Mouse (Mus musculus) central nervous system, embryonic 11.5 days (tissue): ENCODE data around the gene Ncbp3. TPM values are rescaled to one million over a fixed set of nuclear protein-coding genes. Genes with fewer than 3 reads are reported as not detected.

Experiments used
- polyA plus RNA-seq: library from polyadenylated mRNA; depleted of rRNA; stranded (reverse); fragments of >200 nt; gene quantifications from 2 replicates; pipeline ENCODE4 v1.2.3, GENCODE M21; 2012; rRNA removed

Gene Ncbp3
- polyA plus RNA-seq = 9.6 and 11.2 TPM in 2 replicates

DNA sequence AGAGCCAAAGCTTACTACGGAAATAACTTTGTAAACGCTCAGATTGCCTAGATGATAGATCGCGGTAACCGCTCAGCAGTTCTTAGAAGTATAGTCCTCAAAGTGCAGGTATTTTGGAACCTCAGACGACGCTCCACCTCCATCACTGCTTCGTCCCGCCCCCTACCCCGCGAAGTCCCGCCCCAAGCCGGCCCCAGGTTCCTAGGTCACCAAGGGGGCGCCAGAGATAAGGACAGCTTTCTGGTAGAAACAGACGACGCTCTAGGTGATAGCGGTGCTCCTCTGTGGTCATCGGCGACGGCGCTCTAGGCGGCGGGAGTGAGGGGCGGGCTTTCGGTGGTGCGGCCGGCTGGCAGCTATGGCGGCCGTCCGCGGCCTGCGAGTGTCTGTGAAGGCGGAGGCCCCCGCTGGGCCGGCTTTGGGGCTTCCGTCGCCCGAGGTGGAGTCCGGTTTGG lies at the start of gene Ncbp3:
Gene Ncbp3 (plus strand): TSS at position 242 of the 455 bp plus-strand sequence.

DNA sequence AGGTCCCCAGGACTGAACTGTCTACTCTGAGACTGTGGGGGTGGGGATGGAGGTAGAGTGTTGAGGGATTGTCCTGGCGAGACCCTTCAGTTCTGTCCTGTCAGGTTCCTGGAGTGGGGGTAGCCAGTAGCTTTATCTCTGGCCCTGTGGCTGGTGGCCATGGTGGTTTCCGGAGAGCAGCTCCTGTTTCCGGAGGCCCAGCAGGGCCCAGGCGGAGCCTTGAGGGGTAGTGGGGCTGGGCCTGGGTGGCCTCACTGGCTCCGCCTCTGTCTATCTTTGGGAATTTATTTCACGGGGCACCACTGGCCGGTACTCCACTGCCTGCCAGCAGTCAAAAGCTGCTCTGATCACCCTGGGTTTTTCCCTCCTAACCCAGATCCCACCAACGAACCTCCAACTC lies 48.8 kb upstream of the Ncbp3 start, which contains the start of gene P2rx1:
Gene P2rx1 (plus strand): TSS at position 333 of the 400 bp plus-strand sequence.

DNA sequence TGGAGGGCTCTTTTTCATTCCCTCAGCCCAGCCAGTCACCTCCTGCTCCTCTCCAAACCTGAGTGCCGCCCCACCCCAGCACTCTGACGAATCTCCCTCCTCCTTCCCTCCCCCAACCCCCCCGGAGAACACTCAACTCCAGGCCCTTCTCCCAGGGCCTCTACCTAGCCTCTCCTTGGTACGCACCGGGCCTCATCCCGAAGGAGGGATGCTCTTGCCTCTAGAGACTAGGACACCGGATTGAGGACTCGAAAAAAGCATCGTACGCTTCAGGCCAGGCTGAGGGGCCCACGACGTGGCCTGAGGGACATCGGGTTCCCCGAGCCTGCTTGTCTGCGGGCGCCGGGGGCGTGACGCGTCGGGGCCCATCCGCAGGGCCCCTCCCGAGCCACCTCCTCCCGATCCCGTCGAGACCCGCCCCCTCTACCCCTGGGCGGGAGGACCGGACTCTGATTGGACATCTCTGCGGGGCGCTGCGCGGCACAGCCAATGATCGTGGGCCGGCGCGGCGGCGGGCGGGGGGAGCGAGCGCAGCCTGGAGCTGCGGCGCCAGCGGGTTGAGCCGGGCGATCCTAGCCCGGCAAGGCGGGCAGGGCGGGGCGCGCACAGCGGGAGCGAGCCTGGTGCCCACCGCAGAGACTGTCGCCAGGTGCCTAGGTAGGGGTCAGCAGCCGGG lies 29.0 kb upstream of the Ncbp3 start, which contains the start of gene Camkk1:
Gene Camkk1 (plus strand): TSS at position 538 of the 676 bp plus-strand sequence.

DNA sequence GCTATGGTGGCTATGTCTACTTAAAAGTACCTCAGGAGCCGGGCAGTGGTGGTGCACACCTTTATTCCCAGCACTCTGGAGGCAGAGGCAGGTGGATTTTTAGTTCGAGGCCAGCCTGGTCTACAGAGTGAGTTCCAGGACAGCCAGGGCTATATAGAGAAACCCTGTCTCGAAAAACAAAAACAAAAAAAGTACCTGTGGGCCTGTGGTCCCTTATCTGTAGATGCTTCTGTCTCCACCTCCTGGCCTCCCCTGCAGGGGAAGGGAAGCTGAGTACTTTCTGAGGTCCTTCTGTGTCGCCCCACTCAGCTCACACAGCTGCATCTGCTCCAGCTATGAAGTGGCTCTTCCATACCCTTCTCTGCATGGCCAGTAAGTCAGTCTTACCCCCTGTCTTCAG lies 42.7 kb downstream of the Ncbp3 start, which contains the start of gene Itgae:
Gene Itgae (plus strand): TSS at position 301 of the 400 bp plus-strand sequence.

DNA sequence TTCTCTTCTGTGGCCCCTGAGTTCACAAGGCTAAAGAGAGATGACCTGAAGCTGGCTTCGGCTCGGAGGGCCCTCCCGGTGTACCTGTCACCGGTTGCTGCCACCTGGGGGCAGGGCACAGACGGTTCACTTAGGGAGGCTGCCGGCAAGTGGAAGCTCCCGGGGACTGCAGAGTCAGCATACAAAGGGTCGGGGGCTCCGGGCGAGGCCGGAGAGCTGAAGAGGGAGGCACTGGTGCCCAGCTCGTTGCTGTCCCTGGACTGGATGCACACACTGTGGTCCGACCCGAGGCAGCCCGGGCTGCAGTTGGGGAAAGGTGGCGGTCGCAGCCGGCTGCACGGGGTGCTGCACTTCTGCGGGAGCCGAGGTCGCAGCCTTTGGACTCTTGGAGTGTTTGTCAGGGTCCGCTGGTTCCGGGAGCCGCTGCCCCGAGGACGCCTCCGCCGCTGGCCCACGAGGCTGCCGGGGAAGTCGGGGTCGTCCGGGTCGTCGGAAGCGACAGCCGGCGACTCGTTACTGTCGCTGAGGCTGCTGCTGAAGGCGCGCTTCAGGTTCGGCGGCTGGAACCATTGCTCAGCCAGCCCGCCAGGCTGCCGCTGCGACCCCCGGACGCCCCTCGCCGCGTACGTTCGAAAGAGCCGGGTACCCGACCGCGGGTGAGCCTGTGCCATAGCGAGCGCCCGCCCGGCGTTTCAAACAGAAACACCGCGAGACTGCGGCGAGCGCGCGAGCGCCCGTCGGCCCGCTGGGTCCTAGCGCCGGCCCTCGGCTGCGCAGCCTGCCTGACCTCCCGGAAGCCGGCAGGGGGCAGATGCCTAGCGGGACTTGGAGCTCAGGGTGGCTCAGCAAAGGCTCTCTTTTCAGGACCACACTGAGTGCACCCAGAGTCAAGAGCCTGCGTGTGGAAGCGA lies 90.3 kb downstream of the Ncbp3 start, which contains the start of gene Haspin:
Gene Haspin (minus strand): TSS at position 704 of the 911 bp plus-strand sequence.

Other genes starting within 250 kb of the Ncbp3 start
- 2.1 and 2.4 TPM in 2 replicates for gene Atp2a3, start 86.6 kb upstream of the Ncbp3 start, polyA plus RNA-seq
- 1.2 and 1.7 TPM in 2 replicates for gene P2rx1, start 48.7 kb upstream of the Ncbp3 start, polyA plus RNA-seq
- gene Camkk1, start 28.8 kb upstream of the Ncbp3 start, polyA plus RNA-seq = 5.3 and 7.2 TPM in 2 replicates
- gene Itgae, start 42.8 kb downstream of the Ncbp3 start, polyA plus RNA-seq = 0.08 and 0.09 TPM in 2 replicates
- 7.2 and 8.3 TPM in 2 replicates for gene Haspin, start 90.5 kb downstream of the Ncbp3 start, polyA plus RNA-seq
- 0.28 and 0.30 TPM in 2 replicates for gene P2rx5, start 112.6 kb downstream of the Ncbp3 start, polyA plus RNA-seq
- gene Emc6, start 129.3 kb downstream of the Ncbp3 start, polyA plus RNA-seq = 54.9 and 65.4 TPM in 2 replicates
- 36.6 and 91.2 TPM in 2 replicates for gene Tax1bp3, start 129.3 kb downstream of the Ncbp3 start, polyA plus RNA-seq
- gene Ctns, start 151.3 kb downstream of the Ncbp3 start, polyA plus RNA-seq = 12.3 and 21.2 TPM in 2 replicates
- gene Shpk, start 151.7 kb downstream of the Ncbp3 start, polyA plus RNA-seq = 0.91 and 1.5 TPM in 2 replicates
- gene Trpv1, start 186.5 kb downstream of the Ncbp3 start, polyA plus RNA-seq = 0.04 and 0.05 TPM in 2 replicates
- 0.01 and 0.06 TPM in 2 replicates for gene Trpv3, start 219.6 kb downstream of the Ncbp3 start, polyA plus RNA-seq